Mouse (Mus musculus) testis, adult 2 months (tissue): Measurements from ENCODE around the gene Hip1.

Source experiments
- CTCF ChIP-seq: fragments of 200-500 bp; IDR thresholded peaks from 2 replicates; pipeline ENCODE4 v1.5.1; 2012; ENCODE audit warnings: low read depth, mild to moderate bottlenecking, inconsistent platforms, low read length, moderate library complexity; ENCODE audit not compliant: control insufficient read depth, insufficient read depth, insufficient replicate concordance
- POLR2A ChIP-seq: fragments of 200-500 bp; IDR thresholded peaks from 2 replicates; pipeline ENCODE4 v1.6.1; 2012; ENCODE audit warnings: low read depth, mild to moderate bottlenecking, inconsistent platforms, low read length, moderate library complexity; ENCODE audit not compliant: control insufficient read depth

DNA sequence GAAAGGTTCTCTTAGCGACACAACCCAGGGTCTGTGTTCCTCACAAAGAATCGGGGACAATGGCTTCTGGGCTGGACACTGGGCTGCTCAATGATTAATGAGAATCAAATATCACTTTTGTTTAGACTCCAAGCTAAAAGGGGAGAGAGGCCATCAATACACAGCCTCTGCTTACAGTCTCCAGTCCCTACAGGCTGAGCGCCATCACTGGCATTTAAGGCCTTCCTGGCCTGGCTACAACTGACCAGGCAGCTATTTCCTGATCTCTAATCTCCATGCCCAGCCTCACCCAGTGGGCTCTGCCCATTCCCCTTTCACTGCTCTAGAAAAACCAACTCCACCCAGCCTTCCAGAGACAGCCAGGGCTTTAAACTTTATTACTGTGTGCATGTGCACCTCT, 59.6 kb downstream of the Hip1 start:
- TF ChIP-seq CTCF (no peak), POLR2A (no peak)
